Mouse (Mus musculus) urinary bladder, postnatal 14 days (tissue): ENCODE data around the gene Paip2b.
"Not testable (repeated sequence)": the region's sequence is repeated elsewhere in the genome, so short reads cannot be mapped to it uniquely, and the experiment has no call there.

Source experiments
- DNase-seq: peaks from one replicate; pipeline ENCODE4 v3.0.0; 2021; ENCODE audit warnings: low spot score

The Paip2b gene

GRCm38 (mm10) chr6:83796686-83797085, 34.9 kb downstream of the Paip2b start:
- no peak for DNase-seq

- peak; percentile 59 for DNase-seq
Observed at GRCm38 (mm10) chr6:83795492-83795900, 36.0 kb downstream of the Paip2b start.

- DNase-seq = peak; percentile 93
Observed at GRCm38 (mm10) chr6:83794760-83795296, 36.7 kb downstream of the Paip2b start, which contains the start of gene Nagk. TSS of gene Nagk (plus strand) at chr6:83794982.

- DNase-seq = no peak
Observed at GRCm38 (mm10) chr6:83791251-83791890, 40.2 kb downstream of the Paip2b start.

- not testable (repeated sequence) for DNase-seq
Observed at GRCm38 (mm10) chr6:83790533-83790932, 41.0 kb downstream of the Paip2b start.

GRCm38 (mm10) chr6:83788554-83788953, 43.0 kb downstream of the Paip2b start:
- DNase-seq = no peak

- no peak for DNase-seq
Observed at GRCm38 (mm10) chr6:83786426-83786825, 45.1 kb downstream of the Paip2b start.

GRCm38 (mm10) chr6:83779026-83779425, 52.5 kb downstream of the Paip2b start:
- peak; percentile 60 for DNase-seq

- no peak for DNase-seq
Observed at GRCm38 (mm10) chr6:83778306-83778705, 53.2 kb downstream of the Paip2b start.

- DNase-seq = peak; percentile 91
Observed at GRCm38 (mm10) chr6:83775638-83776293, 55.8 kb downstream of the Paip2b start, which contains the start of gene Tex261. TSS of gene Tex261 (minus strand) at chr6:83775813.

- no peak for DNase-seq
Observed at GRCm38 (mm10) chr6:83774781-83775563, 56.6 kb downstream of the Paip2b start.

- DNase-seq = no peak
Observed at GRCm38 (mm10) chr6:83774126-83774525, 57.4 kb downstream of the Paip2b start.

GRCm38 (mm10) chr6:83768485-83768884, 63.1 kb downstream of the Paip2b start:
- no peak for DNase-seq

GRCm38 (mm10) chr6:83766982-83767381, 64.6 kb downstream of the Paip2b start:
- no peak for DNase-seq

GRCm38 (mm10) chr6:83762880-83763431, 68.6 kb downstream of the Paip2b start:
- DNase-seq = peak; percentile 55

- no peak for DNase-seq
Observed at GRCm38 (mm10) chr6:83762344-83762743, 69.2 kb downstream of the Paip2b start, which contains the start of gene Ankrd53. TSS of gene Ankrd53 (plus strand) at chr6:83762644.

GRCm38 (mm10) chr6:83756051-83756450, 75.5 kb downstream of the Paip2b start:
- DNase-seq = no peak
